Mouse (Mus musculus) cerebellum, adult 9-11 months (tissue): ENCODE data around the gene Fam189a1.

Source experiments
- DNase-seq: peaks from one replicate; pipeline ENCODE4 v3.0.0; 2022

Fam189a1 gene

GRCm38 (mm10) chr7:65101661-65102060 lies 54.7 kb downstream of the Fam189a1 start:
- no peak for DNase-seq

GRCm38 (mm10) chr7:65097708-65098107 lies 58.7 kb downstream of the Fam189a1 start:
- DNase-seq, result no peak

GRCm38 (mm10) chr7:65095631-65096107 lies 60.7 kb downstream of the Fam189a1 start:
- peak; percentile 37 for DNase-seq

GRCm38 (mm10) chr7:65093314-65093713 lies 63.1 kb downstream of the Fam189a1 start:
- no peak for DNase-seq

GRCm38 (mm10) chr7:65091486-65091885 lies 64.9 kb downstream of the Fam189a1 start:
- DNase-seq, result no peak

- DNase-seq, result no peak
Observed at GRCm38 (mm10) chr7:65085972-65086371, 70.4 kb downstream of the Fam189a1 start.

- no peak for DNase-seq
Observed at GRCm38 (mm10) chr7:65082778-65083091, 73.6 kb downstream of the Fam189a1 start.

- no peak for DNase-seq
Observed at GRCm38 (mm10) chr7:65081979-65082777, 74.2 kb downstream of the Fam189a1 start.

GRCm38 (mm10) chr7:65076134-65076533 lies 80.2 kb downstream of the Fam189a1 start:
- DNase-seq, result no peak

GRCm38 (mm10) chr7:65074194-65074593 lies 82.2 kb downstream of the Fam189a1 start:
- DNase-seq, result no peak

- peak; percentile 38 for DNase-seq
Observed at GRCm38 (mm10) chr7:65073555-65073954, 82.8 kb downstream of the Fam189a1 start.

- DNase-seq, result no peak
Observed at GRCm38 (mm10) chr7:65066211-65066610, 90.2 kb downstream of the Fam189a1 start.

- DNase-seq, result no peak
Observed at GRCm38 (mm10) chr7:65065457-65065856, 90.9 kb downstream of the Fam189a1 start.

- DNase-seq, result no peak
Observed at GRCm38 (mm10) chr7:65064638-65065037, 91.7 kb downstream of the Fam189a1 start.

- no peak for DNase-seq
Observed at GRCm38 (mm10) chr7:65064096-65064495, 92.3 kb downstream of the Fam189a1 start.

- no peak for DNase-seq
Observed at GRCm38 (mm10) chr7:65060163-65060799, 96.1 kb downstream of the Fam189a1 start.

GRCm38 (mm10) chr7:65056864-65057263 lies 99.5 kb downstream of the Fam189a1 start:
- DNase-seq, result no peak

GRCm38 (mm10) chr7:65051986-65052385 lies 104.4 kb downstream of the Fam189a1 start:
- DNase-seq, result no peak

GRCm38 (mm10) chr7:65049236-65049954 lies 107.0 kb downstream of the Fam189a1 start:
- no peak for DNase-seq

- DNase-seq, result no peak
Observed at GRCm38 (mm10) chr7:65047700-65048099, 108.7 kb downstream of the Fam189a1 start.

- no peak for DNase-seq
Observed at GRCm38 (mm10) chr7:65046690-65047089, 109.7 kb downstream of the Fam189a1 start.

GRCm38 (mm10) chr7:65044280-65044679 lies 112.1 kb downstream of the Fam189a1 start:
- peak; percentile 78 for DNase-seq

- DNase-seq, result no peak
Observed at GRCm38 (mm10) chr7:65041106-65041505, 115.3 kb downstream of the Fam189a1 start.

- DNase-seq, result no peak
Observed at GRCm38 (mm10) chr7:65031741-65032140, 124.6 kb downstream of the Fam189a1 start.
